Mouse (Mus musculus) central nervous system, embryonic 11.5 days (tissue): ENCODE results near the gene Sfswap. TPM values are rescaled to one million over a fixed set of nuclear protein-coding genes. Genes with fewer than 3 reads are reported as not detected.

Experiments
- polyA plus RNA-seq: library from polyadenylated mRNA; depleted of rRNA; stranded (reverse); fragments of >200 nt; gene quantifications from 2 replicates; pipeline ENCODE4 v1.2.3, GENCODE M21; 2012; rRNA removed

Sfswap gene
- 157 and 207 TPM in 2 replicates for polyA plus RNA-seq

DNA sequence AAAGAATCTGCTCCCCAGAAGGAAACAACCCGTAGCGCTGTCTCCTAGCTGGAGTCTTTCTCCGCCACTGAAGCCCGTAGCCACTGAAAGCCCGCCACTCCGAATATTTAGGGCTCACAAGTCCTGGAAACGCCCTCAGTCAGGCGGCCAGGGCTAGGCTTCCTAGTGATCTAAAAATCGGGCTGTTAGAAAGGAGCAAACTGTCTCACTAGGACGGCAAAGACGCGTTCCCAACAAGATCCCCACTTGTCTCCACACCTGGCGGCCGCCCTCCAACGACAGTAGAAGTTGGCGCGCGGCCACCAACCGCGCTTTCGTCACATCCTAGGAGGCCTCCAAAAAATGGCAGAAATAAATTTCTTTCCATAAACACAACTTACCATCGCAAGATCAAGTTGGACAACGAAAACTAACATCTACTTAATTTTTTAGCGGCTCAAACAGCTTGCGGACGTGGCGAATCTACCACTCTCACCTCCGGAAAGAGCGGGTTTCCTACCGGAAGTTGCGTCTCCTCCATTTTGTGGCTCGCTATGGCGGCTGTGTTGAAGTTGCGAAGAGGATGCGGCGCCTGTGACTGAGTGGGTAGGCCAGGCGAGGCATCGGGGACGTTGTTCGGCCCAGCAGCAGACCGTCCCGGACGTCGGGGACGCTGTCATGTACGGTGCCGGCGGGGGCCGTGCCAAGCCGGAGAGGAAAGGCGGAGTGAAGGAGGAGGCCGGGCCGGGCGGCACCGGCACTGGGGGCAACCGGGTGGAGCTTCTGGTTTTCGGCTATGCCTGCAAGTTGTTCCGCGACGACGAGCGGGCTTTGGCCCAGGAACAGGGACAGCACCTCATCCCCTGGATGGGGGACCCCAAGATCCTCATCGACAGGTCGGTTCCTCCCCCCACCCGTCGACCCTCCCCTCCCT is at the start of gene Sfswap:
Sfswap (plus strand) TSS at position 500 of the 913 bp plus-strand sequence.

DNA sequence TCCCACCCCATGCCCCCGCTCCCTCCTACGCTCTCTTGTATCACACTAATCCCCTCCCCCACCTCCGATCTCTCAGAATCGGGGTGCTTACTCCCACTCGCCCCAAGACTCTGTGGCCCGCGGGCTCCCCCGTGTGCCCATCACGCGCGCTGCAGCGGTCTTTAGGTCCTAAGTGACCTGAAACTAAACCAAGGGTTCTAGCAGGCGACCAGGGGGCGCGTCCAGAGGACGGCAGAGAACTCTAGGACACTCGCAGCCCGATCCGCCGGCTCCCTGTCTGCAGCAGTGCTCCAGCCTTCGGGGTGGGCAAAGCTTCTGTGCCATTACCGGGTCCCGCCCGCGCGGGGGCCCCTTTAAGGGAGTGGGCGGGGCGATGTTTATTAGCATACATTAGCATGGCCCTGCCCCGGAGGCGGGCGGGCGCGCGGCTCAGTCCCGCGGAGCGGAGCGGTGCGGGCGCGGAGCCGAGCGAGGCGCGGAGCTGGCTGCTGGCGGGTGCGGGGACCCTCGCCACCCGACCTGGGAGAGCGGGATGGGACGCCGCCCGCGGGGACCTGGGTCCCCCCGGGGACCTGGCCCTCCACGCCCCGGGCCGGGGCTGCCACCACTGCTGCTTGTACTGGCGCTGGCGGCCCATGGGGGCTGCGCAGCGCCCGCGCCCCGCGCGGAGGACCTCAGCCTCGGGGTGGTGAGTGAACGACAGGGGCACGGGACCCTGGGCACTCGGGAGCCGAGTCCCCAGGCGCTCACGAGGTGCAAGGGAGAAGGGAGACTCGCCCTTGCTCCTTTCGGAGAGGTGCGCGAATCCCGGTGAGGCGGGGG is 83.0 kb downstream of the Sfswap start, which contains the start of gene Mmp17:
Mmp17 (plus strand) TSS at position 409 of the 822 bp plus-strand sequence.

Other genes with a start within 250 kb of the Sfswap start
- gene Mmp17, start 82.9 kb downstream of the Sfswap start, polyA plus RNA-seq: 4.9 and 5.5 TPM in 2 replicates
- gene Zfp11, start 168.9 kb downstream of the Sfswap start, polyA plus RNA-seq: 3.2 and 6.1 TPM in 2 replicates
- gene Sept14, start 207.3 kb downstream of the Sfswap start, polyA plus RNA-seq: not detected in 2 replicates
- gene Mrps17, start 214.3 kb downstream of the Sfswap start, polyA plus RNA-seq: 95.9 and 127 TPM in 2 replicates
- gene Nipsnap2, start 223.8 kb downstream of the Sfswap start, polyA plus RNA-seq: 41.6 and 65.7 TPM in 2 replicates